Mouse (Mus musculus) liver, embryonic 13.5 days (tissue): Measurements from ENCODE around the gene Pclaf. TPM values are rescaled to one million over a fixed set of nuclear protein-coding genes. Genes with fewer than 3 reads are reported as not detected.

Experiments used
- ATAC-seq: fragments of 200-750 bp; cut with Nextera tagmentation; 2 replicates; pipeline ENCODE4 v1.8.0; 2017; ENCODE audit warnings: low read depth, mild to moderate bottlenecking, moderate number of reproducible peaks, moderate library complexity
- DNase-seq: peaks from one replicate; pipeline ENCODE4 v3.0.0; 2022
- H3K27ac ChIP-seq: fragments of 300-500 bp; sonication (generic); 2 replicates; pipeline ENCODE4 v1.5.1; 2015; ENCODE audit warnings: moderate library complexity, mild to moderate bottlenecking, inconsistent platforms
- H3K27me3 ChIP-seq: fragments of 300-500 bp; sonication (generic); 2 replicates; pipeline ENCODE4 v1.6.1; 2015; ENCODE audit warnings: mild to moderate bottlenecking, inconsistent platforms
- H3K36me3 ChIP-seq: fragments of 300-500 bp; sonication (generic); 2 replicates; pipeline ENCODE4 v1.6.1; 2015; ENCODE audit warnings: mild to moderate bottlenecking, inconsistent platforms
- H3K4me1 ChIP-seq: fragments of 300-500 bp; sonication (generic); replicated peaks from 2 replicates; pipeline ENCODE4 v1.6.1; 2015; ENCODE audit warnings: inconsistent platforms
- H3K4me2 ChIP-seq: fragments of 300-500 bp; sonication (generic); 2 replicates; pipeline ENCODE4 v1.6.1; 2015; ENCODE audit warnings: inconsistent platforms, mild to moderate bottlenecking, moderate library complexity
- H3K4me3 ChIP-seq: fragments of 300-500 bp; sonication (generic); replicated peaks from 2 replicates; pipeline ENCODE4 v1.5.1; 2015; ENCODE audit warnings: mild to moderate bottlenecking, inconsistent platforms
- H3K9ac ChIP-seq: fragments of 300-500 bp; sonication (generic); 2 replicates; pipeline ENCODE4 v1.6.1; 2015; ENCODE audit warnings: mild to moderate bottlenecking, inconsistent platforms
- H3K9me3 ChIP-seq: fragments of 300-500 bp; sonication (generic); replicated peaks from 2 replicates; pipeline ENCODE4 v1.6.1; 2016; ENCODE audit warnings: inconsistent platforms
- WGBS: fragments of 180-500 bp; shearing (Covaris S2); methylation state at CpG from one replicate; pipeline ENCODE4 v1.1.7; 2015; ENCODE audit not compliant: insufficient replicate concordance; 5-methylcytosine and 5-hydroxymethylcytosine counted together
- polyA plus RNA-seq: library from polyadenylated mRNA; unstranded; fragments of >200 nt; fragmentation: Nextera tagmentation; extraction: Ambion mirVana; gene quantifications from 2 replicates; pipeline ENCODE4 v1.2.1, GENCODE M21; 2015

Gene Pclaf
- polyA plus RNA-seq, 1 experiment from 2014 or later = 121 TPM

DNA sequence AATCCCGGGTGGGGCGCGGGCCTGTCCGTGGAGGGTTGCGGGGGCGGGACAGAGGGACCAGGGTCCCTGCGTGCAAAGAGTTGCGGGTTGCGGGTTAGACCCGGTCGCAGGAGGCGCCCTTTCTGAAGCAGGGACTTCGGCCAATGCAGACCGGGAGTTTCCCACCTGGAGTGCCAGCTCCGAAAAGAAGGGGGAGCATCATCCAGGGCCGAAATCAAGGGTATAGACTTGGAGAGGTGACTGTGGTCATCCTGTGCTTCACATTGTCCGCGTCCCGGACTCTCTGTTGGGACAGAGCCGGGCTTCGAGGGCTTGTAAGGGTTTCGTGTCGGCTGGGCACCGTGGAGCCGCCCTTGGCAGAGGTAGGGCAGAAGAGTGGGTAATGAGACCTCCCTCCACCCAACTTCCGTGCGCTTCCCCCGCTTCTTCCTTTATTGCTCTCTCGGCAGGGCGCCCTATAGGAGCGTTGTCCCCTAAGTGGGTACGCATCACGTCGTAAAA lies 19.3 kb downstream of the Pclaf start:
- peak overlapping the region; percentile 88 for H3K9ac ChIP-seq
- no peaks in the 10 kb centered on the region for H3K9me3 ChIP-seq
- H3K4me1 ChIP-seq = peaks cover 31% of the 10 kb centered on the region
- peaks cover 16% of the 10 kb centered on the region for H3K36me3 ChIP-seq
- H3K4me3 ChIP-seq = peak overlapping the region; percentile 84
- no peak for DNase-seq
- WGBS = under 1% methylated on average over 33 of the region's 34 CpGs
- H3K27me3 ChIP-seq = no peaks in the 10 kb centered on the region
- H3K4me2 ChIP-seq = peak overlapping the region; percentile 93
- peak; percentile 58 for ATAC-seq
- H3K27ac ChIP-seq = peak overlapping the region; percentile 86

DNA sequence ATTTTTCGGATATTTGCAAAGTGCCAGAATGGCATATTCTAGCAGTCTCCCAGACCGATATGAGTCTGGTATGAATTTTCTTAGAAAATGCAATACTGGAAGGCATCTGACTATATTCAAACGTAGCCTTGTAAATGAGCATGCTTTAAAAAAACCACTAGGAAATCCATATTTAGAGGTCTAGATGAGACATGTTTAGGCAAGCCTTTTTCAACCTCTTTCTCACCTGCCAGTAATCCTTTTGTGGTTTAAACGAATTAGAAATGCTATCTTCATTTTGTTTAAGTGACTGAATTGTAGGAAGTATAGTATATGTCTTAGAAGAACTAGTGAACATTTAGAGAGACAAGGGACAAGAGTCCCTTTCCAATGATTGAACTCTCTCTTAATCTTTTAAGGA lies 19.8 kb downstream of the Pclaf start:
- Histone ChIP-seq H3K9me3 (no peaks in the 10 kb centered on the region), H3K4me3 (peak overlapping the region; percentile 84), H3K27ac (peak overlapping the region; percentile 86), H3K9ac (peak overlapping the region; percentile 88), H3K4me1 (peaks cover 36% of the 10 kb centered on the region), H3K36me3 (peaks cover 14% of the 10 kb centered on the region), H3K4me2 (peak overlapping the region; percentile 93), H3K27me3 (no peaks in the 10 kb centered on the region)
- DNase-seq (no peak), ATAC-seq (no peak)
- WGBS = 4% methylated on average over 4 of the region's 4 CpGs

DNA sequence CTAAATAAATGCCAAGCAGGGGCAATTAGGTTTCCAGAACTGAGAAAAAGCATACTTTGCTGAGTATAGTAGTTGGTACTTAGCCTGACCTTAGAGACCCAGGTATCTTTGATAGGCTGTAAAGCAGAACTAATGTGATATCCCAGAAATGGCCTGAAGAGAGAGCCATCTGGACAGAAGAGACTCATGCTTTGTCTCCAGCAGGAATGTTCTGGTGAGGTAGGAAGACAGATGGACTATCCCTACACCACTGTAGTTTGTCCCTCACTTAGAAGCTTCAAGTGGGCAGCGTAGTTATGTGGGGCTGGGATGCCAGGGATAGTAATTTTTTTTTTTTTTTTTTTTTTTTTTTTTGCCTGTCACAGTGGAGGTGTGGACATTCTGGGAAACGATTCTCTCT lies 23.9 kb downstream of the Pclaf start:
- ATAC-seq (no peak), DNase-seq (no peak)
- Histone ChIP-seq H3K27me3 (no peaks in the 10 kb centered on the region), H3K4me1 (peaks cover 42% of the 10 kb centered on the region), H3K4me3 (no peak overlapping the region), H3K36me3 (no peaks in the 10 kb centered on the region), H3K27ac (no peak overlapping the region), H3K4me2 (no peak overlapping the region), H3K9me3 (no peaks in the 10 kb centered on the region), H3K9ac (no peak overlapping the region)
- 65% methylated on average over 2 of the region's 2 CpGs for WGBS

DNA sequence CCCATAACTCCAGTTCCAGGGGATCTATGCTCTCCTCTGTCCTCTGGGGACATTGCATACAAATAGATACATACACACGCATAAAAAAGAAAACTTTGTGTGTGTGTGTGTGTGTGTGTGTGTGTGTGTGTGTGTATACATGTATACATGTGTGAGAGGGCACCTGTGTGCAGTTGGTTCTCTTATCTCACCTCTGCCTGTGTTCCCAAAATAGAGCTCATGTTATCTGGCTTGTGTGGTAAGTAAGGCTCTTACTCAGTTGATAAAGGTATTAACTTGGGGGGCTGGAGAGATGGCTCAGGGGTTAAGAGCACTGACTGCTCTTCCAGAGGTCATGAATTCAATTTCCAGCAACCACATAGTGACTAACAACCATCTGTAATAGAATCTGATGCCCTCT lies 27.0 kb downstream of the Pclaf start:
- Histone ChIP-seq H3K4me1 (peaks cover 32% of the 10 kb centered on the region), H3K27ac (peak overlapping the region; percentile 4; the same call in 1 of the 2 replicates), H3K9me3 (no peaks in the 10 kb centered on the region), H3K4me2 (no peak overlapping the region), H3K36me3 (no peaks in the 10 kb centered on the region), H3K9ac (no peak overlapping the region), H3K4me3 (no peak overlapping the region), H3K27me3 (no peaks in the 10 kb centered on the region)
- DNase-seq (no peak), ATAC-seq (peak; percentile 74)
- 48% methylated on average over 1 of the region's 1 CpGs for WGBS

DNA sequence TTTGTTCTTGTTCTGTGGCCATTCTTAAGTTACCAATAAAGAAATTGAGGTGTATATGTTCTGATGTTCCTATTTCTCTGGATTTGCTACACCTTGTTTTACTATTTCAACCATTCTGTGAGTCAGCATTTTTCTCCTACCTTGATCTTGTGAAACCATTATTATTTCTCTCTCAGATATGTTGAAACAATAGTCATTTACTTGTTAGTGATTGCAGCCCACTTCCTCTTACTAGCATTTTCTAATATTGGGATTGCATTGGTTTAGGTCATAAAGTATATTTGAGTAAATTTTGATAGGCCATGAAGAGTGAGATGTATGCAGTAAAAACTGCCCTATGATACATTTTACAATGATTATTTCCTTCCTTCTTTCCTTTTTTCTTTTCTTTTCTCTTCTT lies 38.4 kb downstream of the Pclaf start:
- H3K9me3 ChIP-seq = no peaks in the 10 kb centered on the region
- 0 out of 2 replicates have a peak, but pooled peaks cover 2% of the 10 kb centered on the region for H3K4me1 ChIP-seq
- H3K4me2 ChIP-seq = no peak overlapping the region
- H3K27ac ChIP-seq = no peak overlapping the region
- H3K36me3 ChIP-seq = no peaks in the 10 kb centered on the region
- DNase-seq (no peak), ATAC-seq (no peak)
- no peak overlapping the region for H3K4me3 ChIP-seq
- H3K27me3 ChIP-seq = no peaks in the 10 kb centered on the region
- H3K9ac ChIP-seq = no peak overlapping the region

DNA sequence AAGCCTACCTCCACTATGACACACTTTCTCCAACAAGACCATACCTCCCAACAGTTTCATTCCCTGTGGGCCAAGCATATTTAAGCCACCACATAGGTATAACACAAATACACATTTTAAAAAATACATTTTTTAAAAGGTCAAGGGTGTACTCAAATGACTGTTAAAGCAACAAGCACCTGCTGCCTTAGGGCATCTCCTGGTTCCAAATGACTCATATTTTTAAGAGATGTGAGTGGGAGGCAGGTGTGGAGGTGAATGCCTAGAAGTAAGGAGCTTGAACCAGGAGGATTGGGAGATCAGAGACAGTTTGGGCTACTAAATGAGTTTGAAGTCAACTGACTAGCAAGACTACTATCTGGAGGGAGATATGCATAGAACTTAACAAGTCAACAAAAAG lies 39.8 kb downstream of the Pclaf start:
- Histone ChIP-seq H3K9ac (no peak overlapping the region), H3K4me2 (no peak overlapping the region), H3K9me3 (no peaks in the 10 kb centered on the region), H3K36me3 (no peaks in the 10 kb centered on the region), H3K4me3 (no peak overlapping the region), H3K27me3 (no peaks in the 10 kb centered on the region), H3K4me1 (0 out of 2 replicates have a peak, but pooled peaks cover 2% of the 10 kb centered on the region), H3K27ac (no peak overlapping the region)
- no peak for DNase-seq
- ATAC-seq = no peak

DNA sequence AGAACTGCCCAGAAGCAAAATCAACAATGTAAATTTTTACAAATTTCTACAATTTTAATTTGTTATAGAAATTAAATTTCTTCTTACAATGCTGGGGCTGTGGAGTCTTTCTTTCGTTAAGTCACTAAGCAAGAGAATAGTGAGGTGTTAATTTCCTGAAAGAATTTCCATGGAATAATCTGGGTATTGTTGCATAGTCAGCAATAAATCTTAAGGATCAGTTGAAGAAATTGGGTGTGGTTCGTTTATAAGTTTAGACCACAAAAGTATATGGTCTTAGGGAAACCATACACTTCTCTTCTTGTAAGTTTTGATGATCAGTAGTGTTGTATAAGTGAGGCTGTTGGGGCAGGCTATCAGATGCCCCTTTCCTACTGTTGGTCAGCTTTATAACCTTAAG lies 47.5 kb downstream of the Pclaf start:
- WGBS = 64% methylated on average over 2 of the region's 2 CpGs
- Histone ChIP-seq H3K4me1 (no peaks in the 10 kb centered on the region), H3K36me3 (no peaks in the 10 kb centered on the region), H3K27me3 (no peaks in the 10 kb centered on the region), H3K9ac (no peak overlapping the region), H3K27ac (no peak overlapping the region), H3K4me2 (no peak overlapping the region), H3K4me3 (no peak overlapping the region), H3K9me3 (no peaks in the 10 kb centered on the region)
- no peak for ATAC-seq
- DNase-seq = no peak

DNA sequence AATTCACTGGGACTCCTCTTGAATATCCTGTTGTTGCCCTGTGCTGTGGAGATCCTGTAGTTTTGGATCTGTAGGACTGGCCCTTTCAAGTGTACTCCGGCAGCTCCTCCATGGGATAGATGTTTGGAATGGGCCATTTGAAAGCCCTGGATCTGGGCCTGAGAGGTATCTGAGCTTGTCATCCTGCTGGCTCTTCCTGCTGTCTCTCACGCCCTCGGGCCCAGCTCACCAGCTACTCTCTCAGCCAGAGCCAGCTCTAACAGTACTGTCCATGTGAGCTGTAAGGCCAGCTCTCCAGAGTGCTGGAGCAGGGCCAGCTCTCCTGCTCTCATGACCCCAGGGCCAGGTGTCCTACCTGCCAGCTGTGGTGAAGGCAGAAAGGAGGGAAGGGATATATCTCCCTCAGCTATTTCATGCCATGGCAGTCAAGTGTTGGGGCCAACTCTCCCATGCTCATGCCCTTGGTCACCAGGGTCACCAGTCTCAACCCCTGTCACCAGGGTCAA lies 61.1 kb downstream of the Pclaf start:
- H3K9ac ChIP-seq = no peak overlapping the region
- ATAC-seq = no peak
- no peak for DNase-seq

More for the DNA sequence above, 61.1 kb downstream of the Pclaf start:
- Histone ChIP-seq H3K4me2 (no peak overlapping the region), H3K27me3 (no peaks in the 10 kb centered on the region), H3K4me1 (no peaks in the 10 kb centered on the region), H3K36me3 (peaks cover 3% of the 10 kb centered on the region; the same call in 1 of the 2 replicates), H3K4me3 (no peak overlapping the region), H3K9me3 (no peaks in the 10 kb centered on the region), H3K27ac (no peak overlapping the region)
- WGBS = 60% methylated on average over 3 of the region's 3 CpGs

Other genes with a start within 250 kb of the Pclaf start
- 49.6 and 54.3 TPM in 2 replicates for gene Oaz2, start 222.2 kb upstream of the Pclaf start, polyA plus RNA-seq
- 1.7 and 1.8 TPM in 2 replicates for gene Zfp609, start 62.7 kb upstream of the Pclaf start, polyA plus RNA-seq
- gene Trip4, start 18.6 kb downstream of the Pclaf start, polyA plus RNA-seq = 12.4 and 14.4 TPM in 2 replicates
- 3.6 and 4.2 TPM in 2 replicates for gene Csnk1g1, start 18.7 kb downstream of the Pclaf start, polyA plus RNA-seq
- 380 and 383 TPM in 2 replicates for gene Ppib, start 170.0 kb downstream of the Pclaf start, polyA plus RNA-seq
- 29.2 and 31.4 TPM in 2 replicates for gene Snx22, start 179.5 kb downstream of the Pclaf start, polyA plus RNA-seq
- gene Snx1, start 236.3 kb downstream of the Pclaf start, polyA plus RNA-seq = 79.7 and 94.6 TPM in 2 replicates
- gene Ciao2a, start 236.4 kb downstream of the Pclaf start, polyA plus RNA-seq = 196 and 222 TPM in 2 replicates